Mouse (Mus musculus) brain, embryonic 14.5 days (tissue): ENCODE measurements around the gene Wipi1.

Experiments
- CTCF ChIP-seq: fragments of 200-500 bp; IDR thresholded peaks from 2 replicates; pipeline ENCODE4 v1.5.1; 2012; ENCODE audit warnings: inconsistent platforms, mild to moderate bottlenecking, moderate library complexity, borderline replicate concordance; ENCODE audit not compliant: insufficient read depth, insufficient read length; ENCODE audit errors: extremely low read depth
- POLR2A ChIP-seq: fragments of 200-500 bp; IDR thresholded peaks from 2 replicates; pipeline ENCODE4 v1.6.1; 2012; ENCODE audit warnings: mild to moderate bottlenecking, inconsistent platforms, borderline replicate concordance; ENCODE audit not compliant: poor library complexity, insufficient read depth, insufficient read length, severe bottlenecking; ENCODE audit errors: extremely low read depth

DNA sequence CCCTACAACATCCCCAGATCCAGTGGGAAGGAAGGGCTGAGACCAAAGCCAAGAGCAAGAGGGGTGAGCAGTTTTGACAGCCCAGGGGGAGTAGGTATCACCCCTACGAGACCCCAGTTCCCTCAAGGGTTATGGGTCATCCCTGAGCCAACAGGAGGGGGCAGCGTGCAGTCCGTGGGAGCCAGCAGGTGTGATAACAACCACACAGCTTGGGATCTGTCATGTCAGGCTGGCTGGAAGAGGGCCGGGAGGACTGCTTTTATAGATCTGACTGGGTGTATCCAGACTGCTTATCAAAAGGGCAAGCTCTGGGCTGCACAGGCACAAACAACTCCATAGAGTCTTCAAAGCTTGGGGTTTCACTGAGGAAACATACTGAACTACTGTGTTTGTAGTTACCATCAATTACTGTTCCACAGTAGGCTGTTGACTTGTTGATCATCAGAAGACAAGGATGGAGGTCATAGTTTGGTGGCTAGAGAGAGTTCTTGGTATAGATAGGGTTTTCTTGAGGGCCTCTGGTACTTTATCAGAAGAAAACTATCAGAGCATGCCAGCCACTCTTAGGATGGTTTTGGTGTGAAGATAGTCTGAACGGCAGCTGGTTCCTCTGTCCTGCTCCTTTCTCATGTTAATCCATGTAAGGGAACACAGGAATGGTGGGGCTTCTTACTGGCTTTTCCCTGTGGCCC is 62.0 kb downstream of the Wipi1 start:
- TF ChIP-seq CTCF: no peak
- TF ChIP-seq POLR2A: no peak
